Mouse (Mus musculus) c-Kit-positive CD71-positive TER-119-positive erythroid progenitor cells, embryonic 14.5 days (primary cell): ENCODE measurements around the gene Cd36.
"Not testable (repeated sequence)": the region's sequence is repeated elsewhere in the genome, so short reads cannot be mapped to it uniquely, and the experiment has no call there.

Experiments used
- DNase-seq: peaks from one replicate; pipeline ENCODE4 v3.0.0-alpha.2; 2013; ENCODE audit warnings: low spot score

The Cd36 gene

DNA sequence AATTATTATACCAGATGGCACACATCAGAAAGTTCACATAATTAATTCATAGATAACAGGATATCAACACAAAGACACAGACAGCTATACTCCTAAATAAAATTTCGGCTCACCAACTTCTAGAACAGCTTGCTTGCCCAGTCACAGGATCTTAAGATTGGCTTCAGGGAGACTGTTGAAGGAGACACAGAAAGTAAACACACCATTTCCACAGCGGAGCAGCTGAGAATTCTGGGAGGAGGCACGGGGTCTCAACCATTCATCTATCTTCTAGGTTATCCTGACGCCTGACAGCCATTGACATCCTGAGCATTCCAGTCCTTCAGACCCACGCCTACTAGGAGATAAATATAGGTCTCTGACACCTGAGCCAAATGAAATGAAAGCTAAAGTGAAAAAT is at the start of gene Cd36:
Cd36 (minus strand) TSS at position 204 of the 400 bp plus-strand sequence.
- no peak for DNase-seq

DNA sequence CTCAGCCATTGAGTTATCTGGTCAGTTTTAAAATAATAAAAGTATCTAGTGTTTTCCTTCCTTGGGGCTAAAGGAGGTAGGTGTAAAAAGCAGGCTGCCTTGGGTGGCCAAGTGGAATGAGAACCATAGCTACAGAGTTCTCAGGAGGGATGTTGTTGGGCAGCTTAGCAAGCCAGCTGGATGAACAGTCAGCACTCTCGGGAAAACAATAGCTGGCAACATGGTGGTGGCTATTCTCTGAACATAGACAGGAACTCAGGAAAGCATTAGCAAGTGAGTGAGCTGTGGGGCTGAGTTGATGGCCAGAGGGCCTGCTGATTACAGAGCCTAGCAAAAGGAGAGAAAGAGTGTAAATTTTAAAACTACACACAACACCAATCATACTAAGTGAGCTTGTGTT is 45.9 kb upstream of the Cd36 start:
- no peak for DNase-seq

DNA sequence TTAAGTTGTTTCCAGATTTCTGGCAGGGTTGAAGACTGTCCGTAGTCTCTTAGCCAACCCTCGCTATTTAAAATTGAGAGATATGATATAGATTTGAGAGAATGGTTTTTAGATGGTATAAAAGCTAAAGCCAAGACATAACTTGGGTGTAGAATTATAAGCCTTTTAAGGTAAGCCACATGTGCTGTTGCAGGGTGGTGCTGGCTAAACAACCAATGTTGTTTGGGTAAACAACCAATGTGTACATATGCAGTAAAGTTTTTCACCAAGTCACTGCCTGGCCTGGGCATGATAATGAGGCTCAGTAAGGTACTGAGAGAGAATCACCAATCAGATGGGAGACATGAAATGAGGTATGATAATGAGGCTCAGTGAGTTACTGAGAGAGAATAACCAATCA is 43.0 kb upstream of the Cd36 start:
- DNase-seq: not testable (repeated sequence)

DNA sequence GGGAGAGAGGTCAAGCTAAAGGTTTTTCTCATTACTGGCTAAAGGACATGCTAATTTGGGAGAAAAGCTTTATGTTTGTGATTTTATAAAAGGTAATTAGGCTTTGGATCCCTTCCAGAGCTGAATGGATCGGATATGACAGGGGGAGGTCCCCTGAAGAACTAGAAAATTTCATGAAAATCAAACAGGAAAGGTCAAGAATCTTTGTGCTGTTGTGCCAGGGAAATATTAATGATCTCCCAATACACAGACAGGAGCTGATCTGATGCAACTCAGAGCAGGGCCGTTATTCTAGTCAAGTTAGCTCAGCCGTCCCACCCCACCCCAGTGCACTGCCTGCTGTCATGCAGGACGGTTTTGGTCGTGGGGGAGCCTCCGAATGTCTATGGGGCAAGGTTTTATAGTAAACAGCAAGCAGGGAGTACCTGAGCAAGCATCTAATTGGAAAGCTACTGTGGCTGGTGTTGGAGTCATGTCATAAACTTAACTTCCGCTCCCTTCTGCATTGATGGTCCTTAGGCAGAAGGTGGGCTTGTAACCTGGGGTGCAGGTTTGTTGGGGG is 40.5 kb upstream of the Cd36 start:
- no peak for DNase-seq

DNA sequence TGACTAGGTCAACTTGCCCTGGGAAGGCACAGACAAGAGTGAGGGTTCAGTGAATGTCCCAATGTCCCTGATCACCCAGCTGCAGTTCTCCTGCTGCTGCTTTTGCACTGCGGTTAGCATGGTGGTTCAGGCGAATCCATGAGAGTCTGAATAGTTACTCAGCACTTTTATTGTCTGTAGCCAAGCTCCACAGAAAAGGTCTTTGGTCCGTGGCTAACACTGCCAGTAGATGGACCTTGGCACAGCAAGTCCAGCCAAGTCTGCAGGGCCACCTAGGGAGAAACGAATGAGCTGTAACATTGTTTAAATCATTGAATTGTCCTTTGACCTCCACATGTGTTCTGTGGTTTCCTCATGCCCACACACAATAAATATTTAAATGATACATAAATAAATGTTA is 39.9 kb upstream of the Cd36 start:
- DNase-seq: no peak

DNA sequence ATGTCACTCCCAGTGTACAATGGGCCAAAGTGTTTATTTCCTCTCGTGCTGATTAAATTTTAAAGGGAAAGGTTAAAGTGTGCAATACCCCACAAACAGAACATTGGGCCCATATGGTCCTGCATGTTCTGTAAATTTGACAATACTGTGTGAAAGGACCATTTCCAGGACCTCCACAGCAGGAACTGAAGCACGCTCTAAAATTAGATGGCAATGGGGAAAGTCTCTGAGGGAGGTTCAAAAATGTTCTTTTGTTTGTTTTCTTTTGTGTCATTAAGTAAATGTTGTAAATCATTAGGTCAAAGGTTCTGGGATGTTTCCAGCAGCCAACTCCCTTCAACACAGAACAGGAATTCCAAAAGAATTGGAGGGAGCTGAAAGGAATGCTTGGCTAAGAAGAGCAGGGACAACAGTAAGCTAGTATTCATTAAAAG is 35.5 kb upstream of the Cd36 start:
- DNase-seq: no peak

DNA sequence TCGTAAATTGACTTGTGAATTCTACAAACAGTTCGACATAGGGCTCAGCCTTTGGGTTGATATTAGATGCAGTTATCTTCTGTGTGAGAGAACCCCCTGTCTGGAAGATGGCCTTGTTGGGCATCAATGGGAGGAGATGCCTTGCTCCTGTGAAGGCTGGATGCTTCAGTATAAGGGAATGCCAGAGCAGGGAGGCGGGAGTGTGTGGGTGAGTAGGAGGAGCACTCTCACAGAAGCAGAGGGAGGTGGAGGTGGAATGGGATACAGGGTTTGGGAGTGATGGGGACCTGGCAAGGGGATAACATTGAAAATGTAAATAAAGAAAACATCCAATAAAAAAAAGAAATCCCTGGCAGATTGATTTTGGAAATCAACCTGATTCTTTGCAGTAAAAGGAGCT is 35.0 kb upstream of the Cd36 start:
- DNase-seq: no peak

DNA sequence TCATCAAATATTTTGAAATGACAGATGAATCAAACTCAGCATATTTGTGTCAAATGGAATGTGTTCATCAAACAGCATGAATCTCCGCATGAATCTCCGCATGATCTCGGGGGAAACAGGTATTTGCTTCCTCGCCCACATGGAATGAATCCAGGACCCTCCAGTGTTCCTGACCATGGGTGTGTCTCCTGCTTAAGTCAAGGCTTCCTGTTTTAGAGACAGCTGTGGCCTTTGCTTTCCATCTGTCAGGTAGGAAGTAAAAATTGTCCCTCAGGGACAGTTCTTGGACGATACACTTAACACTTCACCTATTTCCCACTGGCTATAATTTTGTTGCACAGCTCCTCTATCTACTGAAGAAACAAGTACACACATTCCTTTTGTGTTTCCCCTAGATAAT is 30.4 kb upstream of the Cd36 start:
- DNase-seq: no peak

DNA sequence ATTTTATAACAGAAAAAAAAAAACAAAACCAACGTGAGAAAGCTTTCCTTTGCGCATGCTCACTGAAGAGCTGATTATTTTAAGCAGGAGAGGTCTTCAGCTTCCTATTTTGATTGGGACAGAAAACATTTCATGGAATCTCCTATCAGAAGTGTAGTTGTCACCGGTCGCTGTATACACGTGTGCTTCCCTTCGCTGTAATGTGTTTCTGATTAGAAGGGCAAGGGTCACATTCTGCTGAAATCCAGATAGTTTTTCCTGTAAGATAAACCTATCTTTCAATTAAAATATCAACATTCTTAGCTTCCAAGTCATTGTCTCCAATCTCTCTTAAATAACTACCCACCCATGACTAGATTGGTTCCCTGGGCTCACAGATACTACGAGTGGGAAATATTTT is 16.2 kb upstream of the Cd36 start:
- DNase-seq: no peak

DNA sequence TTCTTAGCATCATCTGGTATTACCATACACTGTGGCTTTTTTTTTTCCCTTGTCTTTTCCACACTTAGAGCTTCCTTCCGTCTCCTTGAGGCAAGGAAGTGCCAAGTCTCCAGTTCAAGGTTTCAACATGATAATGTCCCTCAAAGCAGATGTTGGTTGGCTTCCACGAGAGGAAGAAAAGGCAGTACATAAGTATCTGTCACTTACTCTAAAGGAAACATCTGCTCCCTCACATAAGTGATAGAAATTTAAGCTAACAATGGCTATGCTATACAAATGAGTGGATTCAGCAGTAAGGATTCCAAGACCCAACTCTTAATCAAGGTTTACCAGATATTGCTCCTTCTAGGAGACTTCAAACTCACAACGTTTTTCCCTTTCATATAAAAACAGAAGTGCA is 10.3 kb upstream of the Cd36 start:
- no peak for DNase-seq

DNA sequence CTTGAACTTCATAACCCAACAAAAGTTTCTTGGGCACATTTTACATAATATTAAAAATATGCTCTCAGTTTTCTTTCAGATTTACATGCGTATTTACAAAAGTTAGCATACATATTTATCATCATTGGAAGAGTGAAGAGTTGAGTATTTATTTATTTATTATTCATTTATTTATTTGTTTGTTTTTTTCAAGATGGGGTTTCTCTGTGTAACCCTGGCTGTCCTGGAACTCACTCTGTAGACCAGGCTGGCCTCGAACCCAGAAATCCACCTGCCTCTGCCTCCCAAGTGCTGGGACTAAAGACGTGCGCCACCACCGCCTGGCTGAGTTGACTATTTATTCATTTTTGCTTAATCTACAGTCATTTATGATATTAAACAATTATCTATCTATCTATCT is 9.0 kb upstream of the Cd36 start:
- DNase-seq: not testable (repeated sequence)

DNA sequence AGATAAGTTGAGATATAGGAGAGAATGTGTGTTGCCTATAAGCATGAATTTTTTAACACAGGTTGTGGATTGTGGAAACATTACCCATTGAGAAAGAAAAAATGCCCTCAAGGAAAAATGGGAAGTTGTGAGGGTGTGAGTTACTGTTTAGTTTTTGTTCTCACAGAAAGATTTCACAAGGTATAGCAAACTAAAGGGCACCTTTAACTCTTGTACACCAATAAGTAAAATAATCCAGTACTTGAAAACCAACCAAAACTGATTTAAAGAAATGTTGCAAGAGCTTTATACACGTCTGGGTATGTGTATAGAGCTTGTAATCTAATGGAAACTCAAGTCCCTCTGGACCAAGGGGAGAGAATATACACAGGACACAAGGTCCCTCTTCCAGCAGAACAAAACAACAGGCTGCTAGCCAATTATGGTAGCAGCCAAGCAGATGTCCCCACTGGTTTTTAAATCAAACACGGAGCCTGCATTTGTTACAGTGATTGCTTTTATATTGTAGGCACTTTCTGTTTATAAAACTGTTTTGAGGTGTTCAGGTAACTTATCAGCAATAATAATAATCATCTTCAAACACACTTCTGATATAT is 5.1 kb upstream of the Cd36 start:
- no peak for DNase-seq

DNA sequence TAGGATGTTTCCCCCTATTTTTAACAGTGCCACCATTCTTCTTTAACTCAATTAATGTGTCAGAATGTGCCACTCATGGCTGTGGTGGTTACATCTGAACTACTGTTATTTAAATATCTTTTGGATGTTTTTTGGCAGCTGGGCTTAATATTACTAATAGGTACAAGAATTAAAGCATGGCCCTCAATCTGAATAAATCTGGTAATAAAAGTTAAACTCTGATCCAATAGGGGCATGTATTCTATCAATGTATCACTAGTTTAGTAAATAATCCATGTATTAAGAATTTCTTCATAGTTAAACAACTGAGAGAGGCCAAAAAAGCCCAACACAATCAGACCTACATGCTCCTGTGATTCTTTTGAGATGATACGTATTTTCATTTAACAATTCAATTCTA is 690 bp upstream of the Cd36 start:
- no peak for DNase-seq

DNA sequence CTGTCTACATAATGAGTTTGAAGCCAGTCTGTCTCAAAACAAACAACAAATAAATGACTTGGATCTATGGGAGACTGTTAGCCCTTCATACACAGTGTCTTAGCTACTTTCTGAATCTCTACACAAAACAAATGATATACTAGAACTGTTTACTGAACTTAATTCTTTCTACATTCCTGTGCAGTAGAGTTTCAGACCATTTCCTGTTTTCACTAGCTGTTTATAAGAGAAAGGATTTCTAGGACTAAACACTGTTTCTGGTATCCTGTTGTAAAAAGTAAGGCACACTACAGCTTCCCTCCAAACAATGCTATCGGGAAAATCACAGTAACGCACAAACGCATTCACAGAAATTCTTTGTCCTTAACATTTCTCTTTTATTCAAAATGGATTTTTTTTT is 2.2 kb downstream of the Cd36 start:
- DNase-seq: no peak

DNA sequence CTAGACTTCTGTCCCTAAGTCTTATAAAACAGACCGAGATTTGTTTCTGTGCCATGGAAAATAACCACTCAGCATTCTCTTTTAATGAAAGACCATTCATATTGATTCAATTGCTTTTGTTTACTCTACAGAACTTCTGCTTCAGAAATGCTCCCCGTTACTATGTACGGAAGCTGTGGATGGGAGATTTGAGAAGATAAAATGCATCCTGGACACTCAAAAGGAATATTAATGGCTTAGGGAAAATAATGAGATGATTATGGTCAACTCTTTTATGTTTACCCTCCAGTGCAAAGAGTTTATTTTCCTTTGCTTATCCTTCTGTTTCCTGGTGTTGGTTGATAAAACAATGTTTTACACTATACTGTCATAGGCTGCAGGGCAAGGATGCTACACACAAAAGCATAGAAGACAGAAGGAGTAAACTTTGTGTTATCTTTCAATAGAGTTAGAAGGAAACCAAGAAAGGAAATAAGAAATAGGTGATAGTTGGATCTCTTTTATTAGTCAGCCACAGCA is 5.2 kb downstream of the Cd36 start:
- no peak for DNase-seq

DNA sequence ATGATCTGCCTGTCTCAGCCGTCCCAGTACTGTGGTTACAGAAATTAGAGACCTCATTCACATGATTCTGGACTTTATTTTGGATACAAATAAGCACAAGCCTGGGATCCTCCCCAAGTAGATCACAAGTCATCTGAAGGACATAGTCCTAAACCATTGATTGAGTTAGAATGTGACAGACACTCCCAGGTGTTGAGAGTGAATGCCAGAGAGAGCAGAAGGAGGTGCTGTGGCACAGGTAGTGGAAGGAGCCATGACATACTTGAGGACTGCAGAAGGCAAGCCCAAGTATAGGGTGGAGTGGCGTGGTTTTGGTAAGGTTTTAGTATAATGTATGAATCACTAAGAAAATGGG is 7.1 kb downstream of the Cd36 start:
- DNase-seq: no peak

DNA sequence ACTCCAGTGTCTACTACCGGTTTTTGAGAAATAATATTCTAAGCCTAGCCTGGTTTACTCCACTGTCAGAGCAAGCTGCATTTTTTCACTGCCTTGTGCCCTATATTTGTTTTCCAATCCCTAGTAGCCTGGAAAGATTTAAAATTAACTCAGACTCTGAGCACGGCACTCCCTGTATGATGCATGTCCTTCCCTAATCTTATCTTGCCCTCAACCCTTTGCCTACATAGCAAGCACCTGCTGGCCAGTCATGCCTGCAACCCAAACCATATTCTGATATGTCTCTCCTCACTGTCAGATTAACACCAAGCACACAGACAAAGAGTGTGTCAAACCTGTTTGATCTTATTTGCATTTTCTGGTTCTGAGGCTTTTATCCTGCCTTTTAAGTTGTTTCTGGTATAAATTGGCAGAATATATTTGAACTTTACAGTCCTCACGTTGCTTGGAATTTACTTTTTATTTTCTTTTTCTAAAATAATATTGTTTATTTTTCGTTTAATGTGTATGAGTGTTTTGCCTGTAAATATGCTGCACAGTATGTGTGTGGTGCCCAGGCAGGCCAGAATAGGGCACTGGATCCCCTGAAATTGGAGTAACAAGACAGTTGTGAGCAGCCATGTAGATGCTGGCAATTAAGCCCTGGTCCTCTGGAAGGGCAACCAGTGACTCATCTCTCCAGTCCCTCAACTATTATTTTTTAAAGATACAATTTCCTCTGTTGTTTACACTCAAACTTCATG is 7.6 kb downstream of the Cd36 start:
- DNase-seq: peak; percentile 9

DNA sequence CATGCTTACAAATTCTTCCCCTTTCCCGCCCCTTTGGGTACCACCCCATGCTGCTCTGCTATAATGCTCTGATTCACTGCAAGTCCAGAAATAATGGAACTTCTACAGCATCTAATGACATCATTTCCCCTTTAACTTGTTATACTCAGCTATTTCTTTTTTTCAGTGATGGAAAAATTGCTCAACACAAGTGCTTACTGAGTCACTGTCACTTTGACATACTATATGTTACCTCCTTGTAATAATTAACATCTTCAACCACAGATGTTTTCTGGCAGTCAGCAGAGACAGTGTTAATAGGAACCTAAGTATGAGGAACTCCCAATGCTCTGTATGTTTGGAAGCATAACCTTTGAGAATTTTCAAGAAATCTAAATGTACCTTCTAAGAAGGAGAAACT is 8.7 kb downstream of the Cd36 start:
- DNase-seq: no peak

DNA sequence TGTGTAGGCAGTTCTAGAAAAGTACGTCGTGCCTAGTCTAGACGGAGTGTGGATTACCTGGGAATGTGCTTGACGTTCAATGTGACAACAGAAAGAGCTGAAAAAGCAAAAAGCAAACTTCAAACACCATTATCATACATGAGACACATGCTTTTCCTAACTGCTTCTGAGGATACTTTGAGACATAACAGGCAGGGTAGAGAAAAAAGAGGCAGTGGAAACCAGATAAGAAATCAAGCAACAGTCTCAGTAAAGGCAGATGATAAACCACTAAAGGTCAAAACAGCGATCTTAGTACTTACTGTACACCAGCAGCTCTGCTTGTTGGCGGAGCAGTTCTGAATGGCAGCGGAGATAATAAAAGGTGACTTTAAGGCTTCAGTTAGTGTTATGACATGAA is 11.6 kb downstream of the Cd36 start:
- DNase-seq: peak; percentile 11

DNA sequence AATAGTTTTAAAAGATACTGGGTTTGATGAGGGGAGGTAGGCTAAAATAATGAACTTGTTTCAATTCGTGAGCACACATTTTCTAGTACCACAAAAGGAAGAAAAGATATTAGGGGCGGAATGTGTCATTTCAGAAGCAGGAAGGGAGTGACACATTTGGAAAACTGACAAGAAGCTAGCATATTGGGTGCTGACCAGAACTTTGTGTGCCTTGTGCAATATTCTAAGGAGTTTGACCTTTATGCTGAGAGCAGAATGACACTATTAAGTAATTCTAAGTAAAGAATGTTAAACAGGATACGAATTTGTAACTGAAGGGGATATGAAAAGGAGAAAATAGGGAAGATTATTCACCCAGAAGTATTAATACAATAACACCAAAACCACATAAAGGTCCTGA is 12.0 kb downstream of the Cd36 start:
- DNase-seq: no peak

DNA sequence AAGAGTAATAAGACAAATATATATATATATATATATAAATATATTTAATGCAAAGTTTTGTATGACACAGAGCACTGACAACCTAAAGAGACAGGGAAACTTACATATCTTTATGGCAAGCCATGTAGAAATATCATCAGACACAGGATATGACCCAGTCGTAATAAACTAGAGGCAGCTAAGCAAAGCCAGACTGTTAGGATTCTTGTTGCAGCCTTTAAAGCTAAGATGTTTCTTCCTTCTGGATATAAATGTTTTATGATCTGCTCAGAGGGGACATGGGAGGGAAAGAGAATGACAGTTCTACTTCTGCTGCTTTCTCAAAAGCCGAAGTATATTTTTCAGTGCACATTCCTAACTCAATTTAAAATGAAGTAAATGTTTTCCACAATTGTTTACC is 14.3 kb downstream of the Cd36 start:
- DNase-seq: no peak

DNA sequence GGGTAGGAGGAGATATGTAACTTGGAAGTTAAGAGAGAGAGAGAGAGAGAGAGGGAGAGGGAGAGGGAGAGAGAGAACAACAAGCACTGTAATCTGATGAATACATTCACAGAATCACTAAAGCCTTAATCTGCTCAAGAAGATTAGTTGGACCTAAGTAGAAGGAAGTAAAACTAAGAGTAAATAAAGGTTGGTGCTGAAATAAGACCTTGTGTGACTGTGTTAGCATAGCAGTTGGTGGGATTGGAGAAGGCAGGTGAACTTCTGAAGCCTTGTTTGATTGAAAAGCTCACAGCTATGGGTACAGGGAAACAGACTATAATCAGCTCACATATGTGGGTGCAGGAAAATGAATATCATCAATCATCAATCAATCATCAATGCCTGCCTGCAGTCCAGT is 23.2 kb downstream of the Cd36 start:
- no peak for DNase-seq

DNA sequence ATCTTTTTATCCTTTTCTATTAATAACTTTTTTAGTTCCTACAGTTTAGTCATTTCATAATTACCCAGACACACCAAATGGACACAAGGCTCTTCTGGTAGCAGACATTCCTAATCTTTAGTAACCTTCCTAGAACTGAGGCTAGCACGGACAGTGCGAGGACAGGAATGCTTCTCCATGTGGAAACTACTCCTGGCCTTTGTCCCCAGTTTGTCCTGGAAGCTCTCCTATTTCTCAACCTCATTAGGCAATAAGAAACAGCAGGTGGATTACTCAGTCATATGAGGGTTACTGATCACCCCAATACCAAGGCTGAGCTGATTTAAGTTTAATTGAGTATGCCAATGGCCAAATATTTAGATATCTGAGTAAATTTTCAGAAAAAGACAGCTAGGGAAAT is 25.5 kb downstream of the Cd36 start:
- DNase-seq: no peak

DNA sequence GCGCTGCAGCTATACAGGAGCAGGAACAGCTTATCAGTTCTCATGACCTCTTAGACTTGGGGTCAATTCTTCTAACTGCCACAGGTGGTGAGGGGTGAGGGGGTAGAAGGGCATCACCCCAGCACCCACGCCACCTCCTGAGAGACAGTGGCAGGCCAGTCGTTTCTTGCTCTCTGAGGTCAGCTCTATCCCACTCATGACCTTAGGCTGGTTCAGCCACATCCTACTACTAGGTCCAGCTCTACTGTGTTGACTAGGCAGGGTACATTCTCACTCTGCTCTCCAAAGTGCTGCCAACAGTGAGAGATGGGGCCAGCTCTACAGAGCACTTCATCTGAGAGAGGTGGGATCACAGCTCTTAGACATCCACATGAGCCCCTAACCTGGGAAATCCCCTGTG is 30.2 kb downstream of the Cd36 start:
- no peak for DNase-seq
